Mouse (Mus musculus): ENCODE measurements around the gene Prr19. TPM values are rescaled to one million over a fixed set of nuclear protein-coding genes. Genes with fewer than 3 reads are reported as not detected.

The Prr19 gene
- total and polyA plus RNA-seq, 2 experiments from 2014 or later: not detected

DNA sequence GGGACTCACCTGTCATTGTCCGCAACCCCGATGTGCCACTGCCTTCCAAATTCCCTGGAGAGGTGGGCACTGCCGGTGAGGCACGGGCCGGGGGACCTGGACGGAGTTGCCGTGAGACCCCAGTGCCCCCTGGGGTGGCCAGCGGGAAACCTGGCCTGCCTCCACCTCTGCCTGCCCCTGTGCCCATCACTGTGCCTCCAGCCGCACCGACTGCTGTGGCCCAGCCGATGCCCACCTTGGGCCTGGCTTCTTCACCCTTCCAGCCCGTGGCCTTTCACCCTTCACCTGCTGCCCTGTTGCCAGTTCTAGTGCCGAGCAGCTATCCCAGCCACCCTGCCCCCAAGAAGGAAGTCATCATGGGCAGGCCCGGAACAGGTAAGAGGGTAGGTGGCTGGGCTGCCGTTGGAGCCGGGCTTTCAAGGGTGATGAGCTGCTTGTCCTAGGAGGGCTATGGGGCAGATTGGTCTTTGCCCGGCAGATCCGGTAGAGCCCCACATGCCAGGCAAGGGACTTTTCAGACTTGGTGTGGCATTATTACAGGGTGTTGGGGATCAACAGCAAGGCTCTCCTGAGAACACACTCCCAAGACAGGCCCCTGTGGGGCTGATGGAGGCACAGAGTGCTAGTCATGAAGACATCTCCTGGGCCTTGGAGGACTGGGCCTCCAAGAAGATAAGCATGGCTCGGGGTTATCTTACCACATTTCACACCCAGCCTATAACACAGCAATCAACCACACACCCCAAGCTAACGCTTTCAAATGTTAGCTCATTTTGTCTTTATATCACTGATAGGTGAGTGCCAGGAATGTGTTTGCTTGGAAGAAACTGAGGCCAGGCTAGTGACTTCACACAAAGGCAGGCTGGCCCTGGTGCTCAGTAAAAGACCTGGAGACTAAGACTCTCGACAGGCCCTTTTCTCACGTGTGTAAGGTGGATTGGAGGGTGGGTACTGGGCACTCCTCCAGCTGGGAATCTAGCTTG, 27.7 kb upstream of the Prr19 start:
- Histone ChIP-seq H3K4me3 (ENCODE audit: low read depth, low read length) (no peak overlapping the region), H3K4me2 (ENCODE audit: low read depth, low read length) (no peak overlapping the region), H3K9ac (replicated peaks; ENCODE audit: low read depth, low read length) (no peak overlapping the region), H3K9me3 (replicated peaks; ENCODE audit: control insufficient read depth, low read length) (no peaks in the 10 kb centered on the region), H3K4me1 (ENCODE audit: control insufficient read depth, insufficient read depth) (peaks cover 43% of the 10 kb centered on the region), H3K27me3 (ENCODE audit: control insufficient read depth, insufficient read depth, low read length) (no peaks in the 10 kb centered on the region), H3K27ac (ENCODE audit: low read depth) (no peak overlapping the region), H3K36me3 (replicated peaks; ENCODE audit: control insufficient read depth, insufficient read depth, low read length) (peaks cover 25% of the 10 kb centered on the region)
- WGBS: 79% methylated on average over 22 of the region's 22 CpGs
- no peak for ATAC-seq (ENCODE audit: insufficient read depth, low read depth)
- no peak for DNase-seq (ENCODE audit: low spot score)
- TF ChIP-seq EP300 (IDR thresholded peaks at IDR 0.05; ENCODE audit: low read depth): no peak
- TF ChIP-seq CTCF (IDR thresholded peaks at IDR 0.05; ENCODE audit: low read depth): no peak

DNA sequence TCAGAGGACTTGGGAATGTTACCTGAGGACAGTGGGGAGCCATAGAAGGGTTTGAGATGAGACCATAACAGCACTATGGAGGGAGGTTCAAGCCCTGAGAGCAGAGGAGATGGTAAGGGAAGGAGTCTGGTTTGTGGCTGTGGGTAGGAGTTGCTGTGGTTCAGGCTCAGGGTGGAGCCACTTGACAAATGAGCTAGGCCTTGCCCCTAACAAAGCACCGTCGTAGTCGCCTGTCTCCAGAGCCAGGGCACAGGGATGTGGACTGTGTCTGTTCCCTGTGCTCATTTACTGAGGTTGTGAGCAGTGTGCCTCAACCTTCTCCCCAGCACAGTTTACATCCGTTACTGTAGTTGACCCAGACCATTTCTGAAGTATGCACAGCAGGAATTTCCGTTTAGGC, 26.6 kb upstream of the Prr19 start:
- Histone ChIP-seq H3K9me3 (replicated peaks; ENCODE audit: control insufficient read depth, low read length) (no peaks in the 10 kb centered on the region), H3K4me2 (ENCODE audit: low read depth, low read length) (no peak overlapping the region), H3K4me3 (ENCODE audit: low read depth, low read length) (no peak overlapping the region), H3K36me3 (replicated peaks; ENCODE audit: control insufficient read depth, insufficient read depth, low read length) (peaks cover 25% of the 10 kb centered on the region), H3K27ac (ENCODE audit: low read depth) (peak overlapping the region; percentile 99), H3K4me1 (ENCODE audit: control insufficient read depth, insufficient read depth) (peaks cover 33% of the 10 kb centered on the region), H3K27me3 (ENCODE audit: control insufficient read depth, insufficient read depth, low read length) (no peaks in the 10 kb centered on the region), H3K9ac (replicated peaks; ENCODE audit: low read depth, low read length) (no peak overlapping the region)
- DNase-seq (ENCODE audit: low spot score): no peak
- ATAC-seq (ENCODE audit: insufficient read depth, low read depth): no peak
- no peak for TF ChIP-seq EP300 (IDR thresholded peaks at IDR 0.05; ENCODE audit: low read depth)
- no peak for TF ChIP-seq CTCF (IDR thresholded peaks at IDR 0.05; ENCODE audit: low read depth)
- WGBS: 53% methylated on average over 5 of the region's 5 CpGs

DNA sequence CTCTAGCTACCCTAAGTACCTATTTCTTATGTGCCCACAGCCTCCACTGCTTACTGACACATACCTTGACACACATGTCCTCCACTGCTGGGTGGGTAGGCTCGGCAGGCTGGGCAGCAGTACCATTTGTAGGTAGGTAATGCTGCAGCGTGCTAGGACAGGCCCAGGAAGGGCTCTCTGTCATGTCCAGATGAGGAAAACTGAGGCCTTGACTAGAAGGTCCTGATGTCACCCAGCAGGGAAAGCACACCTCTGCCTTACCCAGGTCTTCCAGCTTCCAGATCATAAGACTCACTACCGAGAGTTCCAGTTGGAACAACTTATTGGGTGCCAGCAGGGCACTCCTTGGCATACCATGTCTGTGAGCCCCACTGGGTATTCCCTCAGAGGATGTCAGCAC, 26.2 kb upstream of the Prr19 start:
- Histone ChIP-seq H3K4me3 (ENCODE audit: low read depth, low read length) (no peak overlapping the region), H3K9me3 (replicated peaks; ENCODE audit: control insufficient read depth, low read length) (no peaks in the 10 kb centered on the region), H3K9ac (replicated peaks; ENCODE audit: low read depth, low read length) (no peak overlapping the region), H3K4me2 (ENCODE audit: low read depth, low read length) (no peak overlapping the region), H3K36me3 (replicated peaks; ENCODE audit: control insufficient read depth, insufficient read depth, low read length) (peaks cover 25% of the 10 kb centered on the region), H3K4me1 (ENCODE audit: control insufficient read depth, insufficient read depth) (peaks cover 33% of the 10 kb centered on the region), H3K27me3 (ENCODE audit: control insufficient read depth, insufficient read depth, low read length) (no peaks in the 10 kb centered on the region), H3K27ac (ENCODE audit: low read depth) (peak overlapping the region; percentile 99)
- no peak for DNase-seq (ENCODE audit: low spot score)
- ATAC-seq (ENCODE audit: insufficient read depth, low read depth): no peak
- WGBS: 78% methylated on average over 3 of the region's 3 CpGs
- no peak for TF ChIP-seq CTCF (IDR thresholded peaks at IDR 0.05; ENCODE audit: low read depth)
- TF ChIP-seq EP300 (IDR thresholded peaks at IDR 0.05; ENCODE audit: low read depth): no peak

DNA sequence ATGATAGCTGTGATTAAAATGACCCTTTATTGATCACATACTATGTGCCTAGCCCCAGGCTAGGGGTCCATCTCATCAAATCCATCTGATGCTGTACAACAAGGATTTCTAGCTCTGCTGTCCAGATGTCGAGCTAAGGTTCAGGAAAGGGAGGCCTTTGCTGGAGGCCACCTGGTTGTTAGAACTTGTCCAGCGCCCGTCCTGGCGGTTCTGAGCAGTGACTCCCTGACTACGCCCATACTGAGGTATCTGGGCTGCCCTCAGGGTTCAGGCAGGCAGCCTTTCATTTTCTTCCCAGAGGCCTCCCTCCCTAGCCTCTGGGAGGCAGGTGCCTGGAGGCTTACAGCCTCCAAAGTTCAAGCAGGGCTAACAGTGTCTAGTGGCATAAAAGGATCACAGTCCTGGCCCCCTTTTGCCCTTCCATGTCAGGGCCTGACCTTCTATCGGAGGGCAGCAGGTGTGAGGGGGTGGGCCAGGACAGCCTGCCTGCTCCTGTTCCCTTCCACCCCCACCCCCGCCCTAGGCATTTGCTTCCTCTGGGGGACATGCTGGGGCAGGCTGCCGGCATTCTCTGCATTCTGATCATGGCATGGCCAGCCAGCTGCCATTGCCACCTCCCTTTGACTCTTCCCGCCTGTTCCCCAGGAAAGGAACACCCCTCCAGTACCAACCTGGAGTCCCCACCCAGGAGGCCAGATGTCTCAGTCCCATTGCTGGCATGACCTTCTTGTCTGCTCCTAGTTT, 25.5 kb upstream of the Prr19 start:
- H3K4me1 ChIP-seq (ENCODE audit: control insufficient read depth, insufficient read depth): peaks cover 40% of the 10 kb centered on the region
- H3K36me3 ChIP-seq (replicated peaks; ENCODE audit: control insufficient read depth, insufficient read depth, low read length): peaks cover 25% of the 10 kb centered on the region
- H3K4me3 ChIP-seq (ENCODE audit: low read depth, low read length): no peak overlapping the region
- TF ChIP-seq EP300 (IDR thresholded peaks at IDR 0.05; ENCODE audit: low read depth) (0 out of 2 replicates have a peak, but pooled peaks have one; percentile 54), CTCF (IDR thresholded peaks at IDR 0.05; ENCODE audit: low read depth) (no peak)
- 38% methylated on average over 9 of the region's 9 CpGs for WGBS
- no peaks in the 10 kb centered on the region for H3K9me3 ChIP-seq (replicated peaks; ENCODE audit: control insufficient read depth, low read length)
- ATAC-seq (ENCODE audit: insufficient read depth, low read depth): no peak
- no peaks in the 10 kb centered on the region for H3K27me3 ChIP-seq (ENCODE audit: control insufficient read depth, insufficient read depth, low read length)
- H3K4me2 ChIP-seq (ENCODE audit: low read depth, low read length): 0 out of 2 replicates have a peak overlapping the region, but pooled peaks have one; percentile 9
- H3K27ac ChIP-seq (ENCODE audit: low read depth): peak overlapping the region; percentile 99
- H3K9ac ChIP-seq (replicated peaks; ENCODE audit: low read depth, low read length): peak overlapping the region; percentile 33; the same call in 1 of the 2 replicates
- peak; percentile 49 for DNase-seq (ENCODE audit: low spot score)

DNA sequence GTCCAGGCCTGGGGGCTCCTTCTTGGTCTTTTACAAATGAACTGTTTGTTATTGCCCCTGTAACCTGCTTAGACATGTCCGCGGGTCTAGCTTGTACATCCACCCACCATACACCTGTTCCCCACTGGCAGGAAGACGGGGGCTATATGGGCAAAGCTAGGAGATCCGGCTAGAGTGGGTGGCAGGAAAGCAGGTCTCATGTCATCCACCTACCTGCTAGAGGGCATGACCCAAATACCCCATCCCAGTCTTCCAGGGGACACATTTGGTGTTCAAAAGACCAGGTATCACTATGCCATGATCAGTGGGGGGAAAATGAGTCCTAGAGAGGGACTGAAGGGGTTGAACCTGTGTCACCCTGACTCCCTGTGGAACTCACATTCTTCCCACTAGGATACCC, 23.8 kb upstream of the Prr19 start:
- Histone ChIP-seq H3K4me2 (ENCODE audit: low read depth, low read length) (peak overlapping the region; percentile 79), H3K4me3 (ENCODE audit: low read depth, low read length) (no peak overlapping the region), H3K27ac (ENCODE audit: low read depth) (peak overlapping the region; percentile 99), H3K9me3 (replicated peaks; ENCODE audit: control insufficient read depth, low read length) (no peaks in the 10 kb centered on the region), H3K4me1 (ENCODE audit: control insufficient read depth, insufficient read depth) (peaks cover 49% of the 10 kb centered on the region), H3K9ac (replicated peaks; ENCODE audit: low read depth, low read length) (peak overlapping the region; percentile 33; the same call in 1 of the 2 replicates), H3K27me3 (ENCODE audit: control insufficient read depth, insufficient read depth, low read length) (no peaks in the 10 kb centered on the region), H3K36me3 (replicated peaks; ENCODE audit: control insufficient read depth, insufficient read depth, low read length) (peaks cover 11% of the 10 kb centered on the region)
- no peak for DNase-seq (ENCODE audit: low spot score)
- TF ChIP-seq CTCF (IDR thresholded peaks at IDR 0.05; ENCODE audit: low read depth) (no peak), EP300 (IDR thresholded peaks at IDR 0.05; ENCODE audit: low read depth) (no peak)
- ATAC-seq (ENCODE audit: insufficient read depth, low read depth): no peak
- 86% methylated on average over 4 of the region's 4 CpGs for WGBS
